Comparison of ENCODE assay signal across 9 mouse cellular contexts in the genomic region with DNA sequence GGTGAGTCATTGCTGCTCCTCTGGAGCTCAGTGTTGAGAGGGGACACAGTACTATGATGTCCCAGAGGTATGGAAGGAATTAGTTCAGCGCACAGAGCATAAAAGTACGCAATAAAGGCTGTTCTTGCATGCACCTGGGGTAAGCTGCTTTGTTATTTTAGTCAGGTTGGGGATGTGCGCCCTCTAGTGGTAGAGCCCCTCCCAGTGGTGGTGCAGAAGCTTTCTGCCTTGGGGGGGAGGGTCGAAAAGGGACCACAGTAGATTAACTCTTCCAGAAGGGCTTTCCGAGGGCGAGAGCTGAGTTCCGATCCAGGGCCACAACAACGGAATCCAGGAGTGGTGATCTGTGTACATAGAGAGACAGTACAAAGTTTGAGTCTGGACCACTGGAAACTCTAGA. TPM values are rescaled to one million over a fixed set of nuclear protein-coding genes. Genes with fewer than 3 reads are reported as not detected.
DNase-seq lines count a peak whose midpoint lies in the region; ATAC-seq and TF ChIP-seq lines count a peak whose summit lies in the region.
"Had no signal": no experiment of that assay in that cellular context is flagged by ENCODE, and none has a peak within 500 bp of the region (broad histone marks: within the 10 kb centered on the region; RNA-seq: fewer than 3 reads in every experiment).

No protein-coding gene starts in this region.

- DNase-seq in CD4-positive, CD25-positive, alpha-beta regulatory T cell, adult 2 months (ENCODE audit: low read depth, low spot score) = peak; percentile 65
- peak; percentile 42 for DNase-seq in kidney, postnatal 0 days (ENCODE audit: low spot score)
- peak; percentile 10 for DNase-seq in T-cell, adult 2 months (ENCODE audit: low spot score)
- peak; percentile 57 for DNase-seq in embryo, embryonic 9.5 days (ENCODE audit: extremely low spot score)
- DNase-seq in lung, adult 2 months = peak; percentile 43
- DNase-seq in thymus, postnatal 4 days = peak; percentile 81

- no peaks in the 10 kb centered on the region for H3K36me3 ChIP-seq in kidney, postnatal 0 days (ENCODE audit: insufficient read depth, low read length)
- H3K36me3 ChIP-seq in kidney, embryonic 15.5 days = no peaks in the 10 kb centered on the region
- H3K36me3 ChIP-seq: heart, embryonic 13.5 days had no signal

- H3K4me2 ChIP-seq in kidney, postnatal 0 days (ENCODE audit: low read length) = no peak overlapping the region
- no peak overlapping the region for H3K4me2 ChIP-seq in kidney, embryonic 15.5 days
- H3K4me2 ChIP-seq: heart, embryonic 13.5 days had no signal

- TF ChIP-seq POLR2A in lung, adult 2 months (IDR thresholded peaks at IDR 0.05; ENCODE audit: borderline replicate concordance, extremely low read depth, low read depth, low read length) = no peak

- H3K9ac ChIP-seq in kidney, postnatal 0 days (ENCODE audit: low read depth, low read length) = no peak overlapping the region
- H3K9ac ChIP-seq in kidney, embryonic 15.5 days = no peak overlapping the region
- H3K9ac ChIP-seq: heart, embryonic 13.5 days had no signal

- no peaks in the 10 kb centered on the region for H3K27me3 ChIP-seq in kidney, postnatal 0 days (ENCODE audit: insufficient read depth, low read length)
- H3K27me3 ChIP-seq in kidney, embryonic 15.5 days = 0 out of 2 replicates have a peak, but pooled peaks cover 3% of the 10 kb centered on the region

- 46% methylated on average over 8 of the region's 8 CpGs for WGBS in kidney, postnatal 0 days
- 55% methylated on average over 8 of the region's 8 CpGs for WGBS in kidney, embryonic 15.5 days
- WGBS in lung, adult 2 months = 42% methylated on average over 8 of the region's 8 CpGs

- TF ChIP-seq CTCF in kidney, postnatal 0 days (IDR thresholded peaks at IDR 0.05; ENCODE audit: low read depth) = peak; percentile 78
- TF ChIP-seq CTCF in lung, adult 2 months (IDR thresholded peaks at IDR 0.05; ENCODE audit: insufficient read depth, low read length) = peak; percentile 67

- H3K4me3 ChIP-seq in kidney, postnatal 0 days (replicated peaks; ENCODE audit: low read depth, low read length) = no peak overlapping the region
- H3K4me3 ChIP-seq in kidney, embryonic 15.5 days (replicated peaks) = no peak overlapping the region
- H3K4me3 ChIP-seq in lung, adult 2 months (replicated peaks; ENCODE audit: extremely low read depth, low read depth, low read length) = no peak overlapping the region
- H3K4me3 ChIP-seq: heart, embryonic 13.5 days had no signal

- ATAC-seq in CD4-positive, CD25-positive, alpha-beta regulatory T cell, adult 4 months = no peak
- ATAC-seq in kidney, postnatal 0 days (replicated peaks; ENCODE audit: low FRiP score, low read depth) = no peak
- ATAC-seq in kidney, embryonic 15.5 days (replicated peaks; ENCODE audit: low FRiP score) = no peak

- 0 out of 2 replicates have a peak, but pooled peaks cover 2% of the 10 kb centered on the region for H3K4me1 ChIP-seq in kidney, postnatal 0 days (replicated peaks; ENCODE audit: insufficient read depth, low read length)
- H3K4me1 ChIP-seq in kidney, embryonic 15.5 days = peaks cover 10% of the 10 kb centered on the region
- no peaks in the 10 kb centered on the region for H3K4me1 ChIP-seq in lung, adult 2 months (ENCODE audit: control insufficient read depth, insufficient read depth, low read length)

- H3K9me3 ChIP-seq in kidney, postnatal 0 days (replicated peaks; ENCODE audit: low read length) = no peaks in the 10 kb centered on the region
- no peaks in the 10 kb centered on the region for H3K9me3 ChIP-seq in kidney, embryonic 15.5 days (replicated peaks)
- H3K9me3 ChIP-seq: heart, embryonic 13.5 days had no signal

- no peak overlapping the region for H3K27ac ChIP-seq in kidney, postnatal 0 days
- H3K27ac ChIP-seq in kidney, embryonic 15.5 days = no peak overlapping the region
- H3K27ac ChIP-seq: heart, embryonic 13.5 days had no signal

RNA-seq across cellular contexts. Expression of gene Fgf18, which starts 49.3 kb away (rescaled TPM):
- not detected for polyA plus RNA-seq in CD4-positive, CD25-positive, alpha-beta regulatory T cell, adult 4 months (2017; shearing (Covaris generic))
- 0.54 and 0.76 TPM in 2 replicates for polyA plus RNA-seq in kidney, postnatal 0 days (2015; fragmentation: Nextera tagmentation; extraction: Ambion mirVana)
- polyA plus RNA-seq in kidney, embryonic 15.5 days (2015; fragmentation: Nextera tagmentation; extraction: Ambion mirVana) = 2.5 and 4.3 TPM in 2 replicates
- 6.6 and 7.1 TPM in 2 replicates for polyA plus RNA-seq in lung, adult 2 months (2012; rRNA removed)

Comparison
In these comparisons a context has a peak if more than half of its experiments do, and no peak if none do; other contexts are left out.
1. DNase-seq: peak in every context shown above with its lines; median percentile 81 in thymus, postnatal 4 days; 65 in CD4-positive, CD25-positive, alpha-beta regulatory T cell, adult 2 months; 57 in embryo, embryonic 9.5 days; 43 in lung, adult 2 months; 42 in kidney, postnatal 0 days; 10 in T-cell, adult 2 months.